Mouse (Mus musculus) heart, postnatal 4 days (tissue): Measurements from ENCODE around the gene Nek6. TPM values are rescaled to one million over a fixed set of nuclear protein-coding genes. Genes with fewer than 3 reads are reported as not detected.

Experiments used
- DNase-seq: peaks from one replicate; pipeline ENCODE4 v3.0.0; 2021
- total RNA-seq, 2 experiments: library from RNA; stranded (reverse); gene quantifications; 2 replicates each; pipeline ENCODE4 v1.2.3; 2021

Nek6 gene
- total RNA-seq, 2 experiments from 2014 or later = 24.8 to 26.0 TPM

DNA sequence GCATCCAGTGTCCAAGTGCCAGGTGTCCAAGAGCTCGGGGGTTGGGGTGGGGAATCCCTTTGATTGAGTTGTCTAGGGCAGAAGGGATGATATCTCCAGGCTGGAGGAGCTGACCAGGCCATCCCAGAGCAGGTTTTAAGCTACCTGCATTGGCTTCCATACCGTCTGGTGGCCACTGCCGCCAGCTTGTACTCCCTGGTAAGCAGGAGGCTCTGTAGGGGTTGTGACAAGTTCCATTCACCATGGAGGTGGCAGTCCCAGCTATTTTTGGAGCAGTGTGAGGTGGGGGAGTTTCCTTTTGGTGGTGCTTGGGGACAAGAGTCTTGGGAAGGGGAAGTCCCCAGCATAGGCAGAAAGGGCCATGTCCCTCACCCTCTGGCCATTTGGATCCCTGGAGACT is 29.7 kb downstream of the Nek6 start:
- DNase-seq = no peak

- no peak for DNase-seq
These were observed 30.1 kb downstream of the Nek6 start for GRCm38 (mm10) chr2:38541570-38541969.

- DNase-seq = no peak
These were observed 30.9 kb downstream of the Nek6 start for GRCm38 (mm10) chr2:38542366-38542765.

- no peak for DNase-seq
These were observed 31.7 kb downstream of the Nek6 start for GRCm38 (mm10) chr2:38543158-38543557.

DNA sequence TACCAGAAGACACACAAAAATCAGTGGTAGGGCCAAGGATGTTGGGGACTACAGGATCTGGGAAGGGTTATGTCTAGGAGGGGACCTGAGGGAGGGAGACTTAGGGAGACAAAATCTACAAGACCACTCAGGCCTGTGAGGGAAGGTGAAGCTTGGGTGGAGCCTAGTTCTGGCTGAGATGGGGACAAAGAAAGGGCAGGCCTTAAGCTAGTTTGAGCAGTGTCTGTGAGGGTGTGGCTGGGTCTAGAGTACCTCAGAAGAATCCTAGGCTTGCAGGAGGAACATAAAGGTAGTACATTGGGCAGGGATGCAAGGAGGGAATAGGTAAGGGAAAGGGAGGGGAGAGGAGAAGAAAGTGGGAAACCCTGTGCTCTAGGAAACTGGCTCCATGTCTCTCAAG is 32.9 kb downstream of the Nek6 start:
- DNase-seq = no peak

DNA sequence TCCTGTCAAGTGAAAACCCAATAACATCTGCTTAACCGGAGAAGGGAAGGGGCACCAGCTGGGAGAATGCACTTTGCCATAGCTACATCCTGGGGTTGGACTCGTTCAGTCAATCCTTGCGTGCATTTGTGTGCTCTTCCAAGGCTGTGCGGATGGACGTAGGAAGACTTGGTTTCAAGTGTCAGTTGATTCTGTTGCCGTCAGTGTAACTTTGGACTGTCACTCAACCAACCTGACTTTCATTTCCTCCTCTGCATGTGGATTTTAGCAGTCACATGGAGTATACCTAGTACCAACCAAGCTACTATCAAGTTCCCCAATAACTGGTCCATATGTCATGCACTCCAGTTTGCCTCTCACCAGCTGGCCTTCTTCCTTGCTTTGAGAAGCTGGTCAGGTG is 33.5 kb downstream of the Nek6 start:
- DNase-seq = no peak

GRCm38 (mm10) chr2:38545706-38546105 is 34.3 kb downstream of the Nek6 start:
- DNase-seq = no peak

DNA sequence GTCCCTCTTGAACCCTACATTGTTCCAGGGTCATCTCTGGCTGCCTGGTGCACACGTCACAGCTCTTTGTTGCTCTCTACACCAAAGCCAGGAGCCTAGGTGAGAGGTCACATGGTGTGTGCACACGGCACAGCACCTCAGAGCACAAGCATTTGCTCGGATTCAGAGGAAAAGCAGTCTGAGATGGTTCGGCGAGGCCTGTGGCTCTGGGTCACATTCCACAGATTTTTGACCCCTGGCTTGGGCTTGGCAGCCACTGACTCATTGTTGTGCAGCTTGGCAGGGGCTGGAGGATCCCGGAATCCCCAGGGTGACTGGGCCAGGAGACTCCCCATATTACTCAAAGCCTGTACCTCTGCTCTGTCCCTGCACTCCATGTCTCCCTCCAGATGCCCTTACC is 34.8 kb downstream of the Nek6 start:
- peak; percentile 81 for DNase-seq

GRCm38 (mm10) chr2:38546748-38547147 is 35.3 kb downstream of the Nek6 start:
- DNase-seq = no peak

- no peak for DNase-seq
These were observed 36.5 kb downstream of the Nek6 start for GRCm38 (mm10) chr2:38547793-38548517.

DNA sequence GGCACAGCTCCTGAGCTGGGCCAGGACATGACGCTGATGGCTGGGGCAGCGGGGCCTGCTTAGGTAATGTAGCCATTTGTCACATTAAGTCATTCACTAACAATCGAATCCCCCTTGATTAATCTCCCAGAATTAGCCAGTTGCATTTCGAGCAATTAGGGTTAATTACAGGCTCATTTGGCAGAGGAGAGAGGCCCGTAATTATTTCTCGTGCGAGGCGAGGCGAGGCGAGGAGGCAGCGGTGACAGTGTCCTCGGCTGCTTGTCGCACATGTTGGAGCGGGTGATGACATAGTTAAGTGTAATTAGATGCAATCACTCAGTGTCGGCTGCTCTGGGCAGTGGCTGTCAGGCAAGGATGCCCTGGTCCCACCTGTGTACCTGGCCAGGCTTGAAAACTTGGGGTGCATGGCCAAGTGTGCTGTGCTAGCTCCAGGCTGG is 40.6 kb downstream of the Nek6 start:
- DNase-seq = no peak

DNA sequence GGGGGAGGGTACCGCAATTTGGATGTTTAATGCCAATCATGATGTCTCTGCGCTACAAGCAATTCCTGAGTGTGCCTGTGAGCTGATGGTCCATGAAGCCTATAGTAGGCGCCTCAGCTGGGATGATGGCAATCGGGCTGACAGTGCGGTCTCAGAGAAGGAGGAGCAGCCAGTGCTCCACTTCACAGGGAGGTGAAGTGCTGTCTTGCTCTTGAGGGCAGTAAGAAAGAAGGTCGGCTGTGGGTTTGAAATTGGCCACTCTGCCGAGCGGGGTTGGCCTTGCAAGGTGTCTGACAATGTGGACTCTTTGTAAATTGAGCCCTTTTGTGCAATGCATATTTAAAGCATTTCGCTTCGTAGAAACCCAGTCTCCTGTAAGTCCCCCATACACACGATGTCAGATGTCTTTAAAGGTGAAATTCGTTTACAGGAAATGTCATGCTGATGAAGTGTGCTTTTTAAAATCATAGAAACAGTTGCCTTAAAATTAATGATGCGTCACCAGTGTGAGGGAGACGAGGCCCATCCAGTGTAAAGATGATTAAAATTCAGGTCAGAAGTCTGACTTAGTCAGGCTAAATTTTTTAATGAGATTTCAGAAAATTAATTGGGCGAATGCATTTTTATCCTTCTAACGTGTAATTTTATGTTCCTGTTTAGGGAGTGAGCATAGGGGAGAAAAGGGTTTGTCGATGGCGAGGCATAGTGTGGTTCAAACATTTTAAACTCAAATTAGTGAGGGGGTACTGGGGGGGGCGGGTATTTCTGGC is 43.0 kb downstream of the Nek6 start:
- no peak for DNase-seq

DNA sequence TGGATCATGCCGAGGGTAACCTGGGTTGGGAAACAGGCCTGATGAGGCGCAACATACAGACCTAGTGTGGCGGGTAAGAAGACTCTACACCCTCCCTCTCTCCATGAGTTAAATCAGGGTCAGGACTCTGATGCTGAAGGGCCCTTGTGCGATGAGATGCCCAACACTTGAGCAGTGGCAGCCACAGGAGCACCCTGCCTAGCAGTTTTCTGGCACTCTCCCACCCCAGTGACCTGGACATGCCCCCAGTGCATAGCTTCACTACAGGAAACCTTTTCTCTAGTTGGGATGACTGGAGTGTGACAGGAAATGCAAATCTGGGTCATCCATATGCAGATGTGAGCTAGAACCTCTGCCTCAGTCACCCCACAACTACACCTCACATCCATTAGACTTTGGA is 44.2 kb downstream of the Nek6 start:
- DNase-seq = no peak

GRCm38 (mm10) chr2:38556721-38557120 is 45.3 kb downstream of the Nek6 start:
- DNase-seq = no peak

DNA sequence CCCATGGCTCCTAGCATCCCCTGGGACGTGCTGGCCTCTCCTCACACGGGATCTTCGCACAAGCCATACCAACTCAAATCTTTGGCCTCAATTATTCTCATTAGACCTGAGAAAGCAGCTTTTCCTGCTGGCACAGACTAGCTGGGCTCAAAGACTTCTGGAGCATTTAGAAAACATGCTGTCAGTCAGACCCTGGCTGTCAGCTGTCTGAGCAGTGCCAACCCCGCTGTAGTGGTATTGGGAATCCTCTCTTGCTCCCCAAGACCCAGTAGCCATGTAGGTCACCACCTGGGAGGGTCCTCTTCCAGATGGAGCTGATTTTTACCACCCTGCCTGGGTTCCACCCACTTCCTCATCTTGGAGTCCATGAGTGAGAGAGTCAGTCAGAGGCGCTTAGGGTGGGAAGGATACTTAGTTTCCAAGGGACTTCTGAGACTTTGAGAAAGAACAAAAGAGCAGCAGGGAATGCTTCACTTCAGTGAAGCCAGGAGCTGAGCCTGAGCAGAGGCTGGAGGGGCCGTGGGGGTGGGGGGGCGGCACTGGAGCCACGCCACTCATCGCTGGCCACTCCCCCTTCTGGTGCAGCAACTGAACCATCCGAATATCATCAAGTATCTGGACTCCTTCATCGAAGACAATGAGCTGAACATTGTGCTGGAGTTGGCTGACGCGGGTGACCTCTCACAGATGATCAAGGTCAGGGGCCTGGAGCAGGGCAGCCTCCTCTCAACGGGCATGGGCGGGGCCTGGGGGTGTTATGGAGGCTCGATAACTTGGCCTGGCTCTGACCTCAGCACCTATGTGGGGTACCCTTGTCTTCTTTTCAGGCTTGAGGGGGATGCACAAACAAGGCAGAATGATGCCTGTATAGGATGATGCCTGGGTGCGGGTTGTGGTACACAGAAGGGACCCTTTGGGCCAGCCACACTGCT is 49.1 kb downstream of the Nek6 start:
- DNase-seq = no peak

DNA sequence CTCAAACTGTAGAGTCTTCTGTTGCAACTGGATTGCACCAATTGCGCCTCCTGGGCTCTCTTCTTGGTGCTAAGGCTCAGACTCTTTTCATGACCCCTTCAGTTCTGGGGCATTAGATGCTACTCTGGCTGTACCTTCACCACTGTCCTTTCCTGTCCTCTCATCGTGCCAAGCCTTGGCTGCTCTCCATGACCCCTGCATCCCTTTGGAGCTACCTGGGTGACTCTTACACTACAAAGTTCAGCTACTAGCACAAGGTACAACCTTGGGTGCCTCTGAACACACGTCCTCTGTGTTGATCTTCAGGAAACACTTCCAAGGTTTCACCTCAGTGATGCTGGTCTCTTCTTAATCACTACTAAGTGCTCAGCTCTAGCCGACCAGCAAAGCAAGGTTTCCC is 51.2 kb downstream of the Nek6 start:
- no peak for DNase-seq

DNA sequence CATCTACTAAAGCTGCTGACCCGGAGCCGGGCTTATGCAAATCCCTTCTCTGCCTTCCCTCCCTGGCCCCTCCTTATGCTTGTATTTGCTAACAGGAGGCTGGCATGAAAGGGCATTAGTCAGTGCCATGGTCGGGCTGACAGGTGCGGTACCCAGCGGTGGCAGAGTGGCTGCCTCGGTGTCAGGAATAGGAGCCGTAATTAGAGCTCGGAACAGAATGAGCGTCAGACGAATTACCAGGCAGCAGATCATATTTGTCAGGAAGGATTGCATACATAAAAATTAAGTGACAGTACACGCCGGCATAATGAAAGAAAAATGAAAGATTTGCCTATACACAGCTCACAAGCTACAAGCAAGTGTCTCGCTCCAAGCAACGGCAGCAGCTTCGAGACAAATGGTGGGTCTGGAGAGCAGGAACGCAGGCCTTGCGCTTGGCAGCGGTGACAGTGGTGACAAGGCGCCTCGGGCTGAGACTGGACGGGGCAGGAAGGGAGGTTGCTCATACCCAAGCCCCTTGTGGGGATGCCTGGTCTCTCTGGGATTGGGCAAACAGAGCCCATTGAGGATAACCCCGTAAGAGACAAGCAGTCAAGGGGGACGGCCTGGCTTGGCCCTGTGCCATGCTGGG is 60.6 kb downstream of the Nek6 start:
- DNase-seq = no peak

GRCm38 (mm10) chr2:38574697-38575096 is 63.3 kb downstream of the Nek6 start:
- DNase-seq = no peak

DNA sequence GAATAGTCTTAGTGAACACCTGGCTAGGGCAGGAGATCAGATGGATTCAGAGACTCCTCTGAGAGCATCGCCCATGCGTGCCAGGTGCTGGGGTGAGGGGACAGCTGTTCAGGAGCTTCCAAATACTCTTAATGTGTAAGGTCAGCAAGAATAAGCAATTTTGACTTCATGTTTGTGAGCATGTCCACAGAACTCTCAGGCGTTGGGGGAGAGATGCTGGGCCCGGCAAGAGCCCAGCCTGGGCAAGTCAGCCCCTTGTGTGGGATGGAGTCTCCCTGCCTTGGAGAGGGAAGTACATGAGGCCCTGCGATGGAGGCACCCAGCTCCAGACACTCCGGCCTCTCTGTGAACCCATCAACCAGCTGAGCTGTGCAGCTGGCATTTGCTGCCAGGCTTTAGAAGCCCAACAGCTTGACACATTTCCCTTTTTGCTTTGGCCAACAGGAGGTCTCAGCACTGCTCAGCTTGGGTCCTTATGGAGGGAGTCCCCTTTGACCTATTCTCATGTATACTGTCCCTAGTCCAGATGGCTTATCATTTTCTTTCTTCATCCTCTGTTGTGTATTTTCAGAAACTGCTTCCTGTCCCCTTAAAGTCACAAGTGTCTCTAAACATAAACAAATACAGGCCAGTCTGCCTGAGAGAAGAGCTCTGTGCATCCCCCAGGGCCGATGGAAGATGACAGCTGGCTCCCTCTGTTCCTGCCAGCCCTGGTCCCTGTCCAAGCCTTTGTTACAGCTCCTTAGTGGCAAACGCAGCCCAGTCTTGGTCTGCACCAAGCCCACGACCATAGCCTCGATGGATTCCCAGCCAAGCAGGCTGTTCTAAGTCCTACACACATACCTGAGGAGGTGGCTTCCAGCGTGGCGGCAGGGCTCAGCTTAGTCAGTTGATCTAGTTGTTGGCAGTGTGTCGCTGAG is 67.4 kb downstream of the Nek6 start:
- no peak for DNase-seq

DNA sequence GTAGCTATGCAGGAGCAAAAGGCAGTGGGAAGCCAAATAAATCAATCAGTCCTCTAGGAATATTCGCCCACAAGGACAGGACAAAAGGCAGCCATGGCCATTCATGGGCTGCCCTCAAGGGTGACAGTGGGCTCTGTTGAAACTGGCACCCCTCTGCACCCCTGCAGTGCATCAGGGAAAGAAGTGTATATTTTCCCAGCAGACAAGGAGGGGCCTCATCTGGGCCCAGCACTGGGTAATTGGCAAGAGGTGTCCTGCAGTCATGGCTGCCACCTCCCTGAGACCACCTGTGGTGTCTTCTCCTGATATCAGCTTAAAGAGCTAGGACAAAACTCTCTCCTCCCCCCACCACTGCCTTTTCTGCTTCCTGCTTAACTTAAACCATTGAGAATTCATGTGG is 68.1 kb downstream of the Nek6 start:
- no peak for DNase-seq

- DNase-seq = no peak
These were observed 72.5 kb downstream of the Nek6 start for GRCm38 (mm10) chr2:38583982-38584381.
